Mouse (Mus musculus) neural tube, embryonic 12.5 days (tissue): ENCODE data around the gene Acsl3. TPM values are rescaled to one million over a fixed set of nuclear protein-coding genes. Genes with fewer than 3 reads are reported as not detected.

ENCODE experiments used
- ATAC-seq: fragments of 200-750 bp; cut with Nextera tagmentation; 2 replicates; pipeline ENCODE4 v1.8.0; 2017; ENCODE audit warnings: low read depth, mild to moderate bottlenecking, moderate TSS enrichment, moderate library complexity; ENCODE audit not compliant: low FRiP score
- H3K27ac ChIP-seq: fragments of 300-500 bp; sonication (generic); 2 replicates; pipeline ENCODE4 v1.5.1; 2016
- H3K27me3 ChIP-seq: fragments of 300-500 bp; sonication (generic); replicated peaks from 2 replicates; pipeline ENCODE4 v1.6.1; 2016; ENCODE audit warnings: mild to moderate bottlenecking
- H3K36me3 ChIP-seq: fragments of 300-500 bp; sonication (generic); 2 replicates; pipeline ENCODE4 v1.6.1; 2016; ENCODE audit warnings: mild to moderate bottlenecking
- H3K4me1 ChIP-seq: fragments of 300-500 bp; sonication (generic); 2 replicates; pipeline ENCODE4 v1.6.1; 2016
- H3K4me2 ChIP-seq: fragments of 300-500 bp; sonication (generic); replicated peaks from 2 replicates; pipeline ENCODE4 v1.6.1; 2016; ENCODE audit warnings: mild to moderate bottlenecking
- H3K4me3 ChIP-seq: fragments of 300-500 bp; sonication (generic); 2 replicates; pipeline ENCODE4 v1.5.1; 2016
- H3K9ac ChIP-seq: fragments of 300-500 bp; sonication (generic); 2 replicates; pipeline ENCODE4 v1.6.1; 2016; ENCODE audit warnings: mild to moderate bottlenecking
- H3K9me3 ChIP-seq: fragments of 300-500 bp; sonication (generic); 2 replicates; pipeline ENCODE4 v1.6.1; 2016; ENCODE audit warnings: mild to moderate bottlenecking
- WGBS: fragments of 180-500 bp; shearing (Covaris S2); methylation state at CpG from one replicate; pipeline ENCODE4 v1.1.7; 2016; 5-methylcytosine and 5-hydroxymethylcytosine counted together
- polyA plus RNA-seq: library from polyadenylated mRNA; unstranded; fragments of >200 nt; fragmentation: Nextera tagmentation; extraction: Ambion mirVana; gene quantifications from 2 replicates; pipeline ENCODE4 v1.2.1, GENCODE M21; 2016

Acsl3 gene
- polyA plus RNA-seq, 1 experiment from 2014 or later, result 82.2 TPM

DNA sequence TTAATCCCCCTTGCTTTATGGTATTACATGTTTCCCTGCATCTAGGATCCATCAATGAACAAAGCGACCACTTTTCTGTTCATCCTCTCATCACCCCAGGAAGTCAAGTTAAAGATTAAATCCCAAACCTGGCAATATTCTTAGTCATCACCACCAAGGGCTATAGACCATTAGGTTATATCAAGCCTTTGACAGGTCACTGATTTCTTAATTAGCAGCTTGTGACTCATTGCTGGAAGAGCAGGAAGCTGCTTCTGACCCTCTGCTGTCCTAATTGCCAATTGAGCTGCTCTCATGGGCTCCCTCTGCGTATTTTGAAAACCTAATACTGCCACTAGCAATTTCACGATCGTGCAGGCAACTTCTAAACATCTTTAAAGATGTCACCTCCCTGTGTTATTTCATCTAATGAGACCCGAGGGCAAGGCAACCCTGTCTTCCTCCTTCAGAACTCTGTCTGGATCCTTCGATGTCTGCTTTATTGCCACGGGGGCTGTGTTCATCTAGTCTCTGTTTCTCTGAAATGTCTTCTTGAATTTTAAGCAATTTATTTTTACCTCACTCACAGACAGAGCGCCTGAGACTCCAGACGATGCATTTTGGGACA, 72.6 kb downstream of the Acsl3 start:
- no peak for ATAC-seq
- 85% methylated on average over 9 of the region's 9 CpGs for WGBS
- Histone ChIP-seq H3K36me3 (no peaks in the 10 kb centered on the region), H3K4me2 (no peak overlapping the region), H3K9me3 (no peaks in the 10 kb centered on the region), H3K4me3 (no peak overlapping the region), H3K27ac (no peak overlapping the region), H3K27me3 (no peaks in the 10 kb centered on the region), H3K9ac (no peak overlapping the region), H3K4me1 (0 out of 2 replicates have a peak, but pooled peaks cover 4% of the 10 kb centered on the region)

DNA sequence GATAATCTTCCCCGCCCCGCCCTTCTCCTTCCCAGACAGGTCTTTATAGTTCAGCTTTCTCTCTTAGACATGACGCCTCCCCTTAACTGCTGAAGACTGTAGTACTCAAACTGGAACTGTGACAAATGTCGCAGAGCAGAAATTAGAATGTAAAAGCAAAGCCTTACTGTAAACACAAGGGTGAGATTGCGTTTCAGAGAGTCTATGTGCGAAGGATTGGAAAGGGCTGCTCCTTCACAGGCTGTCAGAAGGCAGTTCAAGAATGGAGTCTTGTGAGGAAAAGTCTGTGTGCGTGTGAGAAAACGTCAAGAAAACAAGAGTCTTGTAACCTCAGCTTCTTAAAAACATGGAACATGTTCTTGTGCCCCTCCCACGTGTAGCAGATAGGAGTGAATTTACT, 74.7 kb downstream of the Acsl3 start:
- no peak for ATAC-seq
- no peak overlapping the region for H3K9ac ChIP-seq
- 87% methylated on average over 9 of the region's 9 CpGs for WGBS
- no peaks in the 10 kb centered on the region for H3K9me3 ChIP-seq
- H3K36me3 ChIP-seq, result no peaks in the 10 kb centered on the region
- no peak overlapping the region for H3K4me3 ChIP-seq
- H3K4me1 ChIP-seq, result no peaks in the 10 kb centered on the region
- no peak overlapping the region for H3K27ac ChIP-seq
- H3K4me2 ChIP-seq, result no peak overlapping the region
- H3K27me3 ChIP-seq, result no peaks in the 10 kb centered on the region

GRCm38 (mm10) chr1:78734261-78735000, 76.8 kb downstream of the Acsl3 start:
- Histone ChIP-seq H3K27ac (no peak overlapping the region), H3K9ac (no peak overlapping the region), H3K4me2 (no peak overlapping the region), H3K9me3 (no peaks in the 10 kb centered on the region), H3K36me3 (no peaks in the 10 kb centered on the region), H3K4me1 (no peaks in the 10 kb centered on the region), H3K4me3 (no peak overlapping the region), H3K27me3 (no peaks in the 10 kb centered on the region)
- WGBS, result 77% methylated on average over 17 of the region's 17 CpGs
- ATAC-seq, result no peak

DNA sequence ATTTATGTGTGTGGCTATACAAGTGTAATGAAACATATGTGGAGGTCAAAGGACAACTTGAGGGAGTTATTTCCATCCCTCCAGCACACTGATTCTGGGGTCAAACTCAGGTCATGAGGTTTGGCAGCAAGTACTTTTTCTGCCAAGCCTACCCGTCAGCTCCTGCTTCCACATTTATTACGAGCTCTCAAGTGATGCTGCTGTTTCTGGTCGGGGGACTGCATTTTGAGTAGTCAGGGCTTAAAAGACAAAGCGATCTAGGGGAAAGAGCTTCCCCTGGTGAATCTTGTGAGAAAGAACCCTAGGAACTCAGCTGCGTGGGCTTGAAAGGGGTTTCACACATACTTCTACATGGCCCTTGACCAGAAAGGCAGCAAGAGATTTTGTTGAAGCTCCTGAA, 80.0 kb downstream of the Acsl3 start:
- WGBS, result 54% methylated on average over 5 of the region's 5 CpGs
- Histone ChIP-seq H3K27me3 (no peaks in the 10 kb centered on the region), H3K9ac (no peak overlapping the region), H3K27ac (no peak overlapping the region), H3K36me3 (no peaks in the 10 kb centered on the region), H3K9me3 (no peaks in the 10 kb centered on the region), H3K4me2 (no peak overlapping the region), H3K4me3 (no peak overlapping the region), H3K4me1 (no peaks in the 10 kb centered on the region)
- no peak for ATAC-seq

- no peaks in the 10 kb centered on the region for H3K36me3 ChIP-seq
- no peak overlapping the region for H3K4me2 ChIP-seq
- H3K9ac ChIP-seq, result no peak overlapping the region
- no peak overlapping the region for H3K4me3 ChIP-seq
- H3K27ac ChIP-seq, result no peak overlapping the region
- ATAC-seq, result no peak
- H3K27me3 ChIP-seq, result no peaks in the 10 kb centered on the region
- H3K4me1 ChIP-seq, result no peaks in the 10 kb centered on the region
- WGBS, result 93% methylated on average over 11 of the region's 11 CpGs
- no peaks in the 10 kb centered on the region for H3K9me3 ChIP-seq
Measured at GRCm38 (mm10) chr1:78740676-78741075, 83.1 kb downstream of the Acsl3 start.

- H3K4me1 ChIP-seq, result no peaks in the 10 kb centered on the region
- H3K9ac ChIP-seq, result no peak overlapping the region
- H3K4me3 ChIP-seq, result no peak overlapping the region
- ATAC-seq, result no peak
- no peaks in the 10 kb centered on the region for H3K36me3 ChIP-seq
- no peak overlapping the region for H3K27ac ChIP-seq
- no peaks in the 10 kb centered on the region for H3K9me3 ChIP-seq
- no peaks in the 10 kb centered on the region for H3K27me3 ChIP-seq
- WGBS, result 88% methylated on average over 12 of the region's 12 CpGs
- no peak overlapping the region for H3K4me2 ChIP-seq
Measured at GRCm38 (mm10) chr1:78742198-78742597, 84.6 kb downstream of the Acsl3 start.

- Histone ChIP-seq H3K4me3 (no peak overlapping the region), H3K4me2 (no peak overlapping the region), H3K4me1 (no peaks in the 10 kb centered on the region), H3K36me3 (no peaks in the 10 kb centered on the region), H3K27me3 (no peaks in the 10 kb centered on the region), H3K9me3 (no peaks in the 10 kb centered on the region), H3K9ac (no peak overlapping the region), H3K27ac (no peak overlapping the region)
- ATAC-seq, result no peak
- 86% methylated on average over 4 of the region's 4 CpGs for WGBS
Measured at GRCm38 (mm10) chr1:78743318-78743717, 85.7 kb downstream of the Acsl3 start.

- Histone ChIP-seq H3K9ac (no peak overlapping the region), H3K27me3 (no peaks in the 10 kb centered on the region), H3K4me3 (no peak overlapping the region), H3K9me3 (no peaks in the 10 kb centered on the region), H3K36me3 (no peaks in the 10 kb centered on the region), H3K27ac (no peak overlapping the region), H3K4me2 (no peak overlapping the region), H3K4me1 (no peaks in the 10 kb centered on the region)
- ATAC-seq, result no peak
- 62% methylated on average over 5 of the region's 5 CpGs for WGBS
Measured at GRCm38 (mm10) chr1:78745230-78745777, 87.7 kb downstream of the Acsl3 start.

Other genes with a start within 250 kb of the Acsl3 start
- gene Farsb, start 168.9 kb upstream of the Acsl3 start, polyA plus RNA-seq, result 124 TPM in 2 replicates
- 0.37 and 0.75 TPM in 2 replicates for gene Mogat1, start 146.8 kb upstream of the Acsl3 start, polyA plus RNA-seq
- 0.42 and 0.65 TPM in 2 replicates for gene BC035947, start 145.7 kb upstream of the Acsl3 start, polyA plus RNA-seq
- gene Utp14b, start 213 bp downstream of the Acsl3 start, polyA plus RNA-seq, result 2.7 and 3.5 TPM in 2 replicates
- 5.6 and 6.1 TPM in 2 replicates for gene Kcne4, start 158.9 kb downstream of the Acsl3 start, polyA plus RNA-seq